Mouse (Mus musculus): ENCODE results near the gene Lta.
A peak's percentile ranks its signal among the peaks of the same experiment; 100 is the strongest.
"Not testable (repeated sequence)": the region's sequence is repeated elsewhere in the genome, so short reads cannot be mapped to it uniquely, and the experiment has no call there.

The Lta gene

DNA sequence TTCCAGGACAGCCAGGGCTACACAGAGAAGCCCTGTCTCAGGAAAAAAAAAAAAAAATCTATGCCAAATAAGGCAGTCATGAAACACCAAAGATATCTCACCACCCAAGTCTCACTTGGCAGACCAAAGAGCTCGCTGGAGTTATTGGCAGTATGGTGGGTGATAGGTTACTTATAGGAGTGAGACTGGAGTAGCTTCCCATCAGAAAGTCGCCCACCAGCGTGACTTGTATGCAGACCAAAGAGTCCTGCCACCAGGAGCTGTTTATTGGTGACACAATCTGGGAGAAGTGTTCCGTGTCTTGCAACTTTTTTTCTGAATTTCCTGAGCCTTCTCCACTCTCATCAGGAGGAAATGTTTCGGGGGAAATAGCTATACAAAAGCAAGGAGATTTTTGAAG lies 34.5 kb upstream of the Lta start:
- DNase-seq (ENCODE audit: low spot score): no peak

DNA sequence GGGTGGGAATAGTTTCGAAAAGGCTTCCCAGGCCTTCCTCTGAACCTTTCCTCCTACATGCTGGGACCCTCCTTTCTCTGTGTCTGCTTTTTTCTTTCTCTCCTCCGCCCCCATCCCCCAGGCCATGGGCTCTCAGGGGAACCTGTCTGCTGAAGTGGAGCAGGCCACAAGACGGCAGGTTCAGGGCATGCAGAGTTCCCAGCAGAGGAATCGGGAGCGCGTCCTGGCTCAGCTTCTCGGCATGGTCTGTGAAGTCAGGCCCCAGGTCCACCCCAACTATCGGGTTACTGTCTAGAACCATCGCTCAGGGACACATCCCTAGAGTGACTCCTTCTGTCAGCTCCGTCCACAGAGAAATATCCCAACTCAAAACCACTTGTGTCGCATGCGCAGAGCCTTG lies 32.4 kb upstream of the Lta start:
- DNase-seq (ENCODE audit: low spot score): no peak

DNA sequence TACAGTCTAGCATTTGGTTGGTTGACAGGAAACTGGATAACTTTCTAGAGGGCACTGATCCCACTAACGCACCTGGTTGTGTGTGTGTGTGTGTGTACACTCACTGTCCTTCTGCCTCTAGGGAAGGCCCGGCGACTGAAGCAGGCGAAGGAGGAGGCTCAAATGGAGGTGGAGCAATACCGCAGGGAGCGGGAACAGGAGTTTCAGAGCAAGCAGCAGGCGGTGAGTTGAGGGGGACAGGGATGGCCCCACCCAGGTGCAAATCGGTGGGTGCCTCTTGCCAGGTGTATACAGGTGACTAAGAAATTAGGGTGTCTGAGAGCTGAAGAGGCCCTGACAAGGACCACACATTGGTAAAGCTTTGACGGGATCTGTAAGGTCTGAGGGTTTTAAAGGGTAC lies 31.8 kb upstream of the Lta start:
- no peak for DNase-seq (ENCODE audit: low spot score)

DNA sequence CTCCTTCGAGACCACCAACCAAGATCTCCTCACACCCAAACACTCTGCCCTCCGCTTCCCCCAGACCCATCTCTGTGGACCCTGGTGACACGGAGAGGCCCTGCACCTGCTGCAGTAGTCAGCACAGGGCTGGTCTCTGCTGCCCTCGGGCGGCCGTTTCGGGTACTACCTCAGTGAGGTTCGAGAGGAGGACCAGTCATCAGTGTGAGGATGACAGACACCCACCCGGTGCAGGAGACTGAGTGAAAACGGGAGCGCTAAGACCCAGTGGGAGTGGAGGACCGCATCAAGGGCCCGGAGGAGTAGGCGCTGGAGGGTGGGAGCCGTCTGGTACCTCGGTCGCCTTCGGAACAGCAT lies 31.2 kb upstream of the Lta start:
- peak; percentile 95 for DNase-seq (ENCODE audit: low spot score)

DNA sequence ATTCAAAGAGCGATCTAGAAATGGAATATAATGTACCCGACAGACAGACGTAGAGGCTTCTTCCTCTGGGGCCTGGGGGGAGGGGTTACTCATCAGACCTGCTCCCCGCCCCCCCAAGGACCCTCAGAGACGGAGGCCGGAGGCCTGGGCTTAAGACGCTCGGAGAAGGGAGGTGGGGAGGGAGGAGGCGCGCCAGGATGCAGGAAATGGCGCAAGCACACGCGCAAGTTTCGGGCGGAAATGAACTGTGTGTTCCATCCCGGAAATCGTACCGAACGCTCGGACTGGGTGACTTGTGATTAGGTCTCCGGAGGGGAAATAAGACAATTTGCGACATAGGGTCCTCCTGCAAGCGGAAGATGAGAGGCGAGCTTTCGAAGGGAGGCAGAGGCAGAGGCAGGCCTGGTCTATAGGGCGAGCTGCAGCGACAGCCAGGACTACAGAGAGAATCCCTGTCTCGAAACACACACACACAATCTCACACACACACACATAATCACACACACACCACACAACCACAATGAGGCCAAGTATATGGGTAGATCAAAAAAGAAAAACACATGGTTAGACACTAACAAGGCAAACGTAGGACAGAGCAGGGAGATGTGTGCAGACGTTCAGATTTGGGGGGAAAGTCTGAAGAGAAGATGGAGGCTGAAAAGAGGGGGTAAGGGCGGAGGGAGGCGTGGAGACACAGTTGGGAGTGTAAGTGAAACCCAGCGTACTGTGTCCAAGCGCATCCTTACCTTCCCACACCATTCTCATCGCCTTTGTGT lies 30.7 kb upstream of the Lta start, which contains the start of gene Nfkbil1:
TSS of gene Nfkbil1 (minus strand) at position 179 of the 776 bp plus-strand sequence.
- DNase-seq (ENCODE audit: low spot score): peak; percentile 96

DNA sequence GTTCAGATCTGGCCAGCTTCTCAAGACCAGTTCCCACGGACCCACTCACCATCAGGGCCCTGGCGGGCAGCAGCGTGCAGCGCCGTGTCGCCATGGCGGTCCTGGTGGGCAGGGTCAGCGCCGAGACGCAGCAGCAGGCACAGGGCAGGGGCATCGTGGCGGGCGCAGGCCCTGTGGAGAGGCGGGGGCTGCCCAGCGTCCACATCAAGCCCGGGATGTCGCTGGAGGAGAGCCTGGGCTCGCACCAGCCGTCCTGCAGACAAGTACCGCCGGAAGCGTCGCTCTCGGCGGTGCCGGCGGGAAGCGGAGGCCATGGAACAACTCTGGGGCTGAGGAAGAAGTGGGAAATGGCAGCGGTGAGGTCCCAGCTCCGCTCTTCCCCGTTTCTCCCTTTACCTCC lies 29.8 kb upstream of the Lta start:
- no peak for DNase-seq (ENCODE audit: low spot score)

DNA sequence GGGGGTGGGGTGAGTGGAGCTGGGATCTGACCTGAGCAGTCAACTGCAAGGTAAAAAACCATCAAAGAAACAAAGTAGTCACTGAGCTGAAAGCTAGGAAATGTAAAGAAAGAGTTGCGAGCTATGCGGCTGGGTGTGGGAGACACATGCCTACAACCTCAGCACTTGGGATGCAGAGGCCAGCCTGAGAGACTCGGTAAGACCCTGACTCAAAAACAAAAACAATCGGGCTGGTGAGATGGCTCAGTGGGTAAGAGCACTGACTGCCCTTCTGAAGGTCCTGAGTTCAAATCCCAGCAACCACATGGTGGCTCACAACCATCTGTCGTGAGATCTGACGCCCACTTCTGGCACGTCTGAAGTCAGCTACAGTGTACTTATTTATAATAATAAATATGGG lies 28.9 kb upstream of the Lta start:
- not testable (repeated sequence) for DNase-seq (ENCODE audit: low spot score)

DNA sequence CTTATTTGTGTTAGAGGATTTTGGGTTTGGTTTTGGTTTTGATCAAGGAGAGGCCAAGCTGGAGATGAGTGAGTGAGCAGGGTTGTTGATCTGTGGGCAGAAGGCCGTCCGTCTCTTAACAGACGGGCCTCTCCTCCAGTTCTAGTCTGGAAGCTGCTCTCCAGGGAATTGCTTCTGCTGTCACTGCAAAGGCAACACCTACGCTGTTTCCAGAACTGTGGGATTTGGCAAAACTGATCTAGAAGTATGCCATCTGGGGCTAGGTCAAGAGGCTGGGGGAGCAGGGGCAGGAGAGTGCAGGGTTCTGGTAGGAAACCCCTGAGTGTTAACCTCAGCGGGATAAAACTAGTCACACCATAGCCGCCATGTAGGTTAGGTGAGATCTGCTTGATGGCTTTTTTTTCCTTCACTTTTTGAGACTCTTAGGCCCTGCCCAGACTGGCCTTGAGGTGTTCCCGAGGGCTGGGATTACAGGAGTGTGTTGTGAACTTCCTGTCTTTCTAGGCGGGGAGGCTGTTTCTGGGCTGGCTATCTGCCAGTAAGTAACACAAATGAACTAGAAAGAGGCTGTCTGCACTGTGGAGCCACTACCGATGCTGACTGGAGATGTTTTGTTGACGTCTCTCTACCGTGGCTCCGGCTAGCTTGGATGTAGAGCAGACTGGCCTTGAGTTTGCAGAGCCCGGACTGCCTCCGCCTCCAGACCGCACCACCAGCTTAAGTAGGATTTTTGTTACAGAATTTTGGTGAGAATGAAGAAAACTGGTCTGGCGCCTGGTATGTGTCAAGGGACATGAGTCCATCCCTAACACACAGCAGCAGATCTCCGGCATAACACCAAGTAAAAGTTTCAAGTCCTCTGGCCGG lies 28.2 kb upstream of the Lta start, which contains the start of gene Atp6v1g2:
TSS of gene Atp6v1g2 (plus strand) at position 547 of the 867 bp plus-strand sequence.
- no peak for DNase-seq (ENCODE audit: low spot score)

DNA sequence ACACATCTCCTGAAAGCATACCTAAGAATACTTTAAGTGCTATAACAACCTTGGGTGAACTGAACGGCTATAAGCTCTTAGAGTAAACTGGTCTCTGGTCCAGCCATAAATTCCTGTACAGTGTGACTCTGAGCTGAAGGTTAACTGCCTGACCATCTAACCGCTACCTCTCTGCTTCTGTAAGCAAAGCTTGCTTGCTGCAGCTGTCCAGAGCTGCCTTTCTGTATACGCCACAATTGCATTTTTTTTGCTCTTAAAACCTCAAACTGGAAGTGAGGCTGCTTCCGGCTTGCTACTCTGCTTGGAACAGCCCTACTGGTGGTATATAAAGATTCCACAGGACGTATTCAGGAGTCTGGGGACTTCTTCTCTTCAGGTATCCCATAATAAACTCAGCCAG lies 27.5 kb upstream of the Lta start:
- no peak for DNase-seq (ENCODE audit: low spot score)

DNA sequence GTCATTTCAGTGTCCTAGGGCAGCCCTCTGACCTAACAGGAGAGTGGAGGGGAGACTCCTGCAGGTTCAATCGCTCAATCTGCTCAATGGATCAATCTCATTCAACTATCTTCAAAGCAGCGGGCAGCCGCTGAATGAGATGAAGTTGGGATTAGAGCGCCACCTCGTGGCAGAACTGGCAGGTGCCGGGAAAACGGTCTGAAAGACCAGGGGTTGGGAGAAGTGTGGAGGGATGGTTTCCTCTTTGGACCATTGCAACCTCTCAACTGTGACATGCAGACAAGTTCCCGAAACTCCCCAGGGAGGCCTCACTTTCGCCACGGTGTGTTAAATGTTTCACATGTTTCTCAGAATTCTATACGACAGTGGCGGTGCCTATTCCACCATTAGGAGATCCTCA lies 26.9 kb upstream of the Lta start:
- DNase-seq (ENCODE audit: low spot score): peak; percentile 86

DNA sequence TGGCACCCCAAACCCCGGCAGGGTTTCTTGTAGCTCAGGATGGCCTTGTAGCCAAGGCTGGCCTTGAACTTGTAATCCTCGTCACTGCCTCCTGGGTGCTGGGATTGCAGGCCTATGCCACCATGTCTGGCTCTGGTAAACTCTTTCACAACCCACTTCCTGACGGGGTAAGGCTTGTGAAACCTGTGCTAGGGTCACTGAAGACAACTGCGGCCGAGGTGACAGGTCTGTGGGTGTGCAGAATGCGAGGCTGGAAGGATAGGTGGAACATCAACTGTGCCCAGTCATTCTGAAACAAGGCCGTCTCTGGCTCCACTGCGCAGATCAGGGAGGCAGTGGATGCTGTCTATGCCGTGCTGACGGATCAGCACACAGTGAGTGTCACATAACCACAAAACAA lies 25.9 kb upstream of the Lta start:
- no peak for DNase-seq (ENCODE audit: low spot score)

DNA sequence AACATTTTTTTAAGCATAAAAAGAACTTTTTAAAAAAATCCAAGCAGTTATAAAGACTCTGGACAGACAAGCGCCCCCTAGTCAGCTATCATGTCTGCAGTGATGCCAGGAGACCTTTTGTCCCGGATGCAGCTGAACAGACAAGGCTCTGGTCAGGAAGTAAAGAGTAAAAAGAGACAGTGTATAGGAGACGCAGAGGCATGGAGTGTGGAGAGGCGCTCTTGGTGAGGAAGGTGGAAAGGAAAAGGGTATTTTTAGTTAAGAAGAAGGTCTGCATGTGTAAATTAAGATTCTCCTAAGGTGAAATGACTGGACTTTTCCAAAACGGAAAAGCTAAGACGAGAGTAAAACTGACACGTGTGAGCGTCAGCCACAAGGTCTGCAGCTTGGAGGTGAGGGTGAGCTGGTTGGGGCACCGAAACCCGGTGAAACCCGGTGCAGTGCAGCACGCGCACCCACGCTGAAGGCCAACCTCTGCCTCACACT lies 21.5 kb upstream of the Lta start:
- DNase-seq (ENCODE audit: low spot score): no peak

DNA sequence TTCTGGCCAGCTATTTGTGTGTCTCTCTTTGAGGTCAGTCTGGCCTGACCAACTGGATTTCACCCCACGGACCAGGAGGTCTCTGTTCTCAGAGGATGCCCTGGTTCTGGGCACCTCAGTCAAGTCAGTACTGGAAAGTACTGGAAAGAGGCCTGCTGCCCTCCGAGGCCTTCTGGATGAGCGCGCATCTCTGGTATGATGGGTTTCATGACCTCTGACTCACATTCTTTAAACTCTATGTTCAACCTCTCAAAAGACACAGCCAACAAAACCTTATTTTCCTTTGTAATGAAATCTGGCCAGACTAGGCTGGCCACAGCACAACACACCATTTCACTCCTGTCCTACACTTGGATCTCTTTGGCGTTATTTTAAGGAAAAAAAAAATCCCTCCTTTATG lies 20.3 kb upstream of the Lta start:
- no peak for DNase-seq (ENCODE audit: low spot score)

DNA sequence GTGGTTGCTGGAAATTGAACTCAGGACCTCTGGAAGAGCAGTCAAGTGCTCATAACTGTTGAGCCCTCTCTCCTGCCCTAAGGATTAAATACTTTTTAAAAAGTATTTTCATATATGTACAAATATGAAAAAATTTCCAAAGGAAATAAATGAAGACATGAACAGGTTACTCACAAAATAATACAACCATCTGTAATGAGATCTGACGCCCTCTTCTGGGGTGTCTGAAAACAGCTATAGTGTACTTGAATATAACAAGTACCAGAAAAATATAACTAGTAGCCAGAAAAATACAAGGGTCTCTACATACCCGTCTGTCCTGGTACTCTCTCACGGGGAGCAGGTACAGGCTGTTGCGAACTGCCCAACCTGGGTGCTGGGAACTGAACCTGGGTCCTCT lies 19.5 kb upstream of the Lta start:
- DNase-seq (ENCODE audit: low spot score): no peak

DNA sequence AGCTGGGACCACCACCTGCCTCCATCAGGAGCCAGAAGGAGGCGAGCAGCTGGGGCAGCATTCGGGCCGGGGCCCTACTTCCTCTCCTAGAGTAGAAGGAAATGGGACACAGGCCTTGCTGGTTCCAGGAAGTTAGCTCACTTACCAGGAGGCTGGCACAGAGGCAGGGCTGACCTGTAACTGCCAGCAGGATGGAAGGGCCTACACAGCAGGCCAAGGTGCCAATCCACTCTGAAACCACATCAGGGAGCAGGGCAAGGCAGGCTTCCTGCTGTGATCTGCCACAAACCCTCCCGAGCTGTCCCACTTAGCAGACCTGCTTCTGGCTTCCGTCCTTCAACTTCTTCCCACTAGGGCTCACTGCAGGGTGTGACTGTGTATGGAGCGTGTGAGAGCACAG lies 17.1 kb upstream of the Lta start:
- no peak for DNase-seq (ENCODE audit: low spot score)

DNA sequence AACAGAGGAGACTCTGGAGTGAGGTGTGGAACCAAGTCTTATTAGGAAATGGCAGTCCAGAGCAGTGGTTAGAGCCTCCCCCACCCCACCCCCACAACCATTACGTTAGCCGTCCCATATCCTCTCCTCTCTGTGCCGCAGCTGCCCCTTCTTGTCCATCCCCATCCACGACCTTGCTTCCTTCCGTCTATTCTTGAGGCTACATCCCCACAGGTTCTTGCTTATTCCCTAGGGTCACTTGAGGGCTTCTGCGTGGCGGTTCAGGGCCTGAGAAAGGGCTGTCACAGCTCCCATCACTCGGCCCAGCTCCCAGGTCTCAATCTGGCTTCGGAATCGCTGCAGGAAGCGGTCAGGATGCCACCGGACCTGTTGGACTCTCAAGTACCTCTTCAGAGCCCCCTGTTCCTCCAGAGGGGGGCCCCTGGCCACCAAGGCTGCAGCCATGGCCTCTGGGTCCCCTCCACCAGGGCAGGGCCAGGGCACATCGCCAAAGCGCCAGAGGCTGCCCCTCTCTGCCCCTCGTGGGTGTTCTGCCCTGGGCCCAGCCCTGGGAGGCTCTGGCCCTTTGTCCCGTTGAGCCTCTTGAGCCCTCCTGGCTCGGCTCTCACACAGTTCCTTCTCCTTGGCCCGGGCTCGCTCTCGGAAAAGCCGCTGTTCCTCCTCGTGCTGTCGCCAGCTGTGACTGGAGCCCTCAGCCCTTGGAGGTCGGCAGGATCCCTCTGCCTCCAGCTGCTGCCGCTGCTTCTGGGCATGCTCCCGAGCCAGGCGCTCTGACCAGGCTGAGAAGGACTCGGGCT lies 15.2 kb upstream of the Lta start, which contains the start of gene Gm16181:
TSS of gene Gm16181 (plus strand) at position 679 of the 797 bp plus-strand sequence.
- no peak for DNase-seq (ENCODE audit: low spot score)

DNA sequence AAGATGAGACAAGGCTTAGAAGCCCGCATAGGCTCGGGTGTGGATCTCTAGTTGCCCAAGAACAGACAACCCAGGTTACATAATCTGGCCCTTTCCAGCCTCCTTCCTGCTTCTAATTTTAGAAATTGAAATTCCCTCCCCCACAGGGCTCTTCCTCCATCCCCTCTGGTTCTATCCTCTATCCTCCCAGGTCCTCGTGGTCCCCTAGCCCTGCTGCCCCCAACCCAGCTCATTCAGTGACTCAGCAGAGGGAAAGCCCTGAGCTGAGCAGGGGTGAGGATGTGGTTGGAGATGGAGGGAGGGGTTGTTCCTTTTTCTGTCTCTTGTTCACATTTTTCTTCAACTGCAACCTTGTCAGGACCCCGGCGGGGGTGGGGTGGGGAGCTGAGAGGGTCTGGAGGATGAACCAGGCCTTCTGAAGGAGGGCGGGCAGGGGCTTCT lies 14.5 kb upstream of the Lta start:
- no peak for DNase-seq (ENCODE audit: low spot score)

DNA sequence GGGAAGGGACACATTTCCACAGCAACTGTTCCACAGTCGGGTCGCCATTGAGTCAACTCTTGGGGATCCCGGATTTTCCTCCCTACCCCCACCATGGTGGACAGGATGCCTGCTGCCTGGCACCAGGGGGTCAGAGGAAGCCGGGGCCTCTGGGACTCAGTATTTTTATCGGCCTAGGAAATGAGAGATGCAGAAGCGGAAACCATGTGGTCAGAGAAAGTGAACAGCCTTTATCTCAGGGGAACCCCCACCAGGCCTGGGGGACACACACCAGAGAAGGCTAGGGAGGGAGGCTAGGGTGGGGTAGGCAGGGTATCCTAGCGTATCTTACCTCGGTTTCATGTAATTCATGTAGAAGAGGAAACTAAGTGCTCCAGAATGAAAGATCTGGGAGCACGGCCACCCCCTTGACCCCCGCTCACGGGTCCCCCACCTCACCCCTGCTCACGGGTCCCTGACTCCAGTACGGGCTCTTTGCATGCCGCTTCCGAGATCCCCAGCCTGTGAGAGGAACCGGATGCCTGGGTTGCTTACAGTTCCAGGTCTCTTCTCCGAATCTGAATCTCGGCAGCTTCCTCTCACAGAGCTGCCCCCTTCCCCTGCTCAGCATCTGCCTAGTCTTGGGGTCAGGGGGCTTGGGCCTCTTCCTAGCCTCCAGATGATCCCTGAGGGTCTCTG lies 13.5 kb upstream of the Lta start:
- DNase-seq (ENCODE audit: low spot score): peak; percentile 65

DNA sequence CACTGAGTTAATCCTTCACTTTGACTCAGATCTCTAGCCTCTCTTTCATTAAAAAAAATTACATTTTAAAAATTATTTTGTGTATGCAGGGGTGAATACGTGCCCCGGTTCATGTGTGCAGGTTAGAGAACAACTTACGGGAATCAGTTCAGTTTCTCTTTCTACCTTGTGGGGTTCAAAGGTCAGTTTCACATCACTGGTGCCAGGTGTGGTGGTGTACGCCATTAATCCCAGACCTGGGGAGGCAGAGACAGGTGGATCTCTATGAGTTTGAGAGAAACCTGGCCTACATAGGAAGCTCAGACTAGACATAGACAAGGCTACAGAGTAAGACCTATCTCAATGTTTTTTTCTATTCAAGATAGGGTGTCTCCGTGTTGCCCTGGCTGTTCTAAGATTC lies 7.9 kb upstream of the Lta start:
- no peak for DNase-seq (ENCODE audit: low spot score)

DNA sequence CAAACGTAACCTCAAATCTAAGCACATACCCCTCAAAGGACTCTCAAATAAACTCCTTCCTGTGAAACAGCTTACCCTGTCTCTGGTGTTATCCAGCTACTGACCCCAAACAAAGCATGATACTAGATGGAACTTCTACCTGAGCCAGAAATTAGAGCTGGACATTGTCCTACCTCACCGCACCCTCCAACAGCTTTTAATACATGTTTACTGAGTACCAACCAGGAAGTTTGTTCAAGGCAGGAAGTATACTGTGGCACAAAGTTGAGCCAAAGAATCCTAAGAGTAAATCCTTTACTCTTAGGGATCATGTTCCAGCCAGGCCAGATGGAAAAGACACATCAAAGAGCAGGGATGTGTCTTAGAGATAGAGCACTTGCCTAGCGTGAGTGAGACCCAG lies 5.4 kb upstream of the Lta start:
- DNase-seq (ENCODE audit: low spot score): no peak

DNA sequence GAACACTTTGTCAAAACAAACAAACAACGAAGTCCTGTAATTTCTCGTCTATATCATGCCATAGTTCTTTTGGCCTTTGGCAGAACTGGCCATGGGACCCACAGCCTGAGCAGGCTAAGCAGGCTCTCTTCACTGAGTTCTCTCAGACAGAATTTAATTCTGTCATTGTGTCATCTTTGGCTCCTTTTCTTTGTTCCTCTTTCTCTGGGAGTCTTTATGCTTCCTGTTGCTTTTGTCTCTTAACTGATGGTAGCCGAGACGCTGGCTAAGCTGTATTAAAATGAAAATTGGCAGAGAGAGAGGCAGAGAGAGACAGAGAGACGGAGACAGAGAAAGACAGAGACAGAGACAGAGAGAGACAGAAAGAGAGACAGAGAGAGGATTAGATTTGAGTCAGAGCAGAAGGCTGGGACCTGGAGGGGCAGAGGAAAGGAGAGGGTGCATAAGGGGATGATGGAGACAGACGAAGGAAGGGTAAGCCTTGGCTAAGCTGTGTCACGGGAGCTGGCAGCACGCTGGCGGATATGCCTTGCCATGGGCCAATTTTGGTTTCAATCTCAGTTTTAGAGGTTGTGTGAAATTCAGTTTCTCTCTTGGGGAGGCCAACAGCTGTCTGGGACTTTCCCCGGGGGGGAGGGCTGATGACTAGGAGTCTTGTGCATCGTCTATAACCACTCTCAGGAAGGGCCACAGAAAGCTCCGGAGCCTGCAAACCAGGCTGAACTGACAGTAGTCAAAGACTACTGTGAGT lies 4.8 kb upstream of the Lta start:
- DNase-seq (ENCODE audit: low spot score): no peak

All from lung, postnatal 25 days (tissue).